Mouse (Mus musculus): ENCODE measurements at regions not wholly inside any gene's neighbourhood (a gene's known extent, or its start where the extent isn't known, plus 50 kb on each side); places are given as distances from the start of the nearest gene placed in this dataset.

DNA sequence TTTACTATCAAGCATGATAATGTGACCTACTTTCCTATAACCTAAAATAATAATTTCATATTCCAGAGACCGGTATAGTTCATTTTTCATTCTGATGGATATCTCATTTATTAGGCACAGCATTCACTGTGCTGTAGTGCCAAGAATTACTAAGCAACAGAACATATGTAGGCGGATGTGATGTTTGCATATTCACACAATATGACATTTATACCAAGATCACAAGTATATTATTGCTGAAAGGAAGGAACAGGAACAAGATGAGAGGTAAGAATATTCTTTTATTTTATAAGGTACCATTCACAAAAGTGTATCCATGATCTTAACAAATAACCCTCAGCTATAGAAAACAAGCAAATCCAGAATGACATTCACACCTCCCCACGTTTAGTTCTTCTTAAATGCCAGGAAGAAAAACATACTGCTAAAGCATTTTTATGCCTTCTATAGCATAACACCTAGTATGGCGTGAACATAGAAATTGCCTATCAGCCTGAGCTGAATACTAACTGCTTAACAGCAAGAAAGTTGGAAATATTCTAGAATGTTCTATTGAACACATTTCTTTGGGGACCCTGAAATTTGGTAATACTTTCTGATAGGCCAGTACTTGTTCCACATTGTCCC, 1062.8 kb upstream of the Acvr2a start:
- DNase-seq (ENCODE audit: low read depth), result no peak

DNA sequence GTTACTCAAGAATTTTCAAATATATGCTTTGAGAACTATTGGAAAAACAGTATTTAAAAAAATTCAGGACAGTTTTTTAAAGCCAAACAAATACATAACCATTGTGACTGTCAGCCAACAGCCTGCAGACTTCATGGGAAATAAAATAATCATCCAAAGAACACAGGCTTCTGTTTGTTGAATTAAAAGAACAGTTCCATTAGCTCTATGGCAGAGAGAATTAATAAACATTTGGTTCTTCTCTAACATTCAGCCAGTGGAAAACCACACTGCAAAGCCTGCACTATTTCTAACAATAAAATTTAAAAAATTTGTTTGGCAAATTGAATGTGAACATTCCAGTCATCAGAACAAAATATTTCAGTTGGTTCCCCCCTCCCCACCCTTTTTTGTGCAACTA, 1058.2 kb upstream of the Acvr2a start:
- no peak for DNase-seq (ENCODE audit: low read depth)

DNA sequence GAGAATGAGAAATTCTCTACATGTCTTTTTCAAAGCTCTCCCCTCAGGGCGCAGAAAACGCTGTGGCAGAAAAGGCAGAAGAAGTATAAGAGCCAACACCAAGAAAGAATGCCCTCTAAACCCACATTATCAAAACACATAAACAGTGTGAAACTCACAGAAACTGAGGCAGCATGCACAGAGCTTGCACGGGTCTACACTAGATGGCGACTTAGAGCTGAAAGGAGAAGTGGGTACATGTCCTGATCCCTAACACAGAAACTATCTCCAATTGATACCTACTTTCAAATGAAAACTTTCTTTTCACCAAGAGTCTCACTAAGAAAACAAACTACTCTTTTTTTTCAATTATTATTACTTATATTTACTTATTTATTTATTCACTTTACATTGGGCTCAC, 1057.7 kb upstream of the Acvr2a start:
- DNase-seq (ENCODE audit: low read depth), result no peak

DNA sequence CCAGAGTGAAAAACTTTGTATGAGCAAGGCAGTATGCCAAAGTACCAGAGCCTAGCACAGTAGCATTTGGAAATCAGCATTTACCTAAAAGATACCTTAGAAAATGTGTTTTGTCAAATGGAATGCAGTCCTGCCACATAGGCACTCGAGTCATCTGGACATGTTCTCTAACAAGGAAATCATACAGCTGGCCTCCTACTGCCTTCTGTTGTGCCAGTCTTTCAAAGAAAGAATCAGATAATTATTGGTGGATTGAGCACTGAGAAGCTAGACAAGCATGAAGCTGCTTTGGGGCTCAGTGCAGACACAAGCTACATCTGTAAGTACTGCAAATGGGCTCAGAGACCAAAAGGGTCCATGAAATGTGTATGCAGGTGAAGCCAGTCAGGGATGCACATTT, 1038.1 kb upstream of the Acvr2a start:
- no peak for DNase-seq (ENCODE audit: low read depth)

DNA sequence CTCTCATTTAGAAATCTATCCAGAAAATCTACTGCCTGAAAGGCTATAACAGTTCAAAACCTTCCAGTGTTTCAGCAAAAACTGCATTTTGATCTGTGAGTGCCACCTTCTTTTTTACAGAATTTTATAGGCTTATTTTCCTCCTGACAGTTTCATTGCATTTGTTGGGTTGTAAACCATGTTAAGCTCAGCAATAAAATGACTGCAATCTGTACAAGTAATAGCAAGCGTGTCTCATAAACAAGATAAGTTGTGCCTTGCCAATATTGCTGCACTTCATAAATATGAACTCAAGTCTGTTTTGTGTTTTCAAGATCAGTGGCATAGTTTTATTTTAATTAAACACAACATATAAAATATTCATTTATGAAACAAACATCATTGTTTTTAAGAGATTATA, 1036.9 kb upstream of the Acvr2a start:
- DNase-seq (ENCODE audit: low read depth), result no peak

DNA sequence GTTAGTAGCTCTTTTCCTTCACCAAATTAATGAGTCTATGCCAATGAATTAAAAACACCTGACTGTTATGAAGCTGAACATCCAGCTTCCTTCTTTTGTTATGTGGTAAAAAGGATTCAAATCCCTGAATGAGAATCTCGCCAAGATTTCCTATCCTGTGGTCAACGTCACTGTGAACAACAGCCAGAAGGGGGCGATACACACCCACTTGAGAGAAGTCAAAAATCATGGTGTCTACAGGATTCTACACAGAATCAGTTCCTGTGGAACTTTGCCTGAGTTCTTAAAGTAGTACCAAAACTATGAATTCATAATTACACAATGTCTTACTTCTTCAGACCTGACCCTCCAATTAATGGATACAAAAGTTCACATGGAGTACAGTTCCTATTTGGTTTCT, 1028.1 kb upstream of the Acvr2a start:
- DNase-seq (ENCODE audit: low read depth), result peak; percentile 12

DNA sequence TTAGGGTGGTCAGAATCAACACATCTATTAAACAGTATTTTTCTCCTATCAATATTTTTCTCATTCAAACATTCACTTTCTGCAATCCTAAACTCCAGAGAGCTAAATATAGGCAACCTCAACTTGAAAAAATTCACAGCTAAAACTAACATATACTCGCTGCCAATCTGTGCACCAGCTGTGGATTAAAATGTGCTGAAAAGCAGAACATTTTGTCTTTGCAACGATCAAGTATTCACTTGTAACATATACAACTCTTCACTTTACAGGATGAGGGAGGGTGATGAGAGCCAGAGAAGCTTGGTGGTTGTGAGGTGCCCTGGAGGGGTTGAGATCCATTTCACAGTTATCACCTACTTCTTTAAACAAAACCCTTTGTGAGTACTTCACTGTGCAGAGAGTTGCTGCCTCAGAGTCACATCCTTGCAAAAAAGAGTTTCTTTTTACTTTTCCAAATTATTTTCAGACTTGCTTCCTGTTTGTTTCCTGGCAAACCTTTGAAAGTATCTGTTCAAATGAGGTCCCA, 991.1 kb upstream of the Acvr2a start:
- no peak for DNase-seq (ENCODE audit: low read depth)

DNA sequence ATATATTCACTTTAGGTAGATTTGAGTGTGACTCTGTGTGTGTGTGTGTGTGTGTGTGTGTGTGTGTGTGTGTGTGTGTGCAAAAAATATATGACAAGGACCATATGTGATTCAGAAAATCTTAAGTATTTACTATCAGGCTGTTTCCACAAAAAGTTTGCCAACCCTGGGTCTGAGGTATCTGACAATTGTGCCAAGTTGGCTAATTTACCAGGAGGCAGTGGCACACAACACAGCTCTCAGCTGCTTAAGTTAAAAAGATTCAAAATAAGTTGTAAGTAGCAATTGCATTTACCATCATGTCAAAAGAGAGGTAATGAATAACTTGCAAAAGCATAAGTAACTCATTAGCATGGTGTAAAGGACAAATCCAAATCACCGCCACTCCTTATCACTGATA, 981.4 kb upstream of the Acvr2a start:
- DNase-seq (ENCODE audit: low read depth), result no peak

DNA sequence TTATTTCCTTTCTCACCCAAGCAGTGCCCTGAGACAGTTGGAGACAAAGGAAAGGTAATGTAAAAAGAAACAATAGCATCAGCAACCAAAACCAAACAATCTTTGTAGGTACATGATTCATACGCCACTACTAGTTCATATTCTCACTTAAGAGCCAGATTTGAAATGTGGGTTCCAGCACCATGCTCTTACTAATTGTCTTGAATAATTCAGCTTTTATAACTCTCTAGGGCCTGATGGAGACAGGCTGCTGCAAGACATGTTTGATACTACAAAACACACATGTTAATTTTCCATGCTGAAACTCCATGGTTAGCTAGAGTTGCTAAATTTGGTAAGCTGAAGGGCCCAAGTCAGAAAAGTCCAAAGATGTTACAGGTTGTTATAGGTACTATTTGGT, 980.4 kb upstream of the Acvr2a start:
- DNase-seq (ENCODE audit: low read depth), result no peak

DNA sequence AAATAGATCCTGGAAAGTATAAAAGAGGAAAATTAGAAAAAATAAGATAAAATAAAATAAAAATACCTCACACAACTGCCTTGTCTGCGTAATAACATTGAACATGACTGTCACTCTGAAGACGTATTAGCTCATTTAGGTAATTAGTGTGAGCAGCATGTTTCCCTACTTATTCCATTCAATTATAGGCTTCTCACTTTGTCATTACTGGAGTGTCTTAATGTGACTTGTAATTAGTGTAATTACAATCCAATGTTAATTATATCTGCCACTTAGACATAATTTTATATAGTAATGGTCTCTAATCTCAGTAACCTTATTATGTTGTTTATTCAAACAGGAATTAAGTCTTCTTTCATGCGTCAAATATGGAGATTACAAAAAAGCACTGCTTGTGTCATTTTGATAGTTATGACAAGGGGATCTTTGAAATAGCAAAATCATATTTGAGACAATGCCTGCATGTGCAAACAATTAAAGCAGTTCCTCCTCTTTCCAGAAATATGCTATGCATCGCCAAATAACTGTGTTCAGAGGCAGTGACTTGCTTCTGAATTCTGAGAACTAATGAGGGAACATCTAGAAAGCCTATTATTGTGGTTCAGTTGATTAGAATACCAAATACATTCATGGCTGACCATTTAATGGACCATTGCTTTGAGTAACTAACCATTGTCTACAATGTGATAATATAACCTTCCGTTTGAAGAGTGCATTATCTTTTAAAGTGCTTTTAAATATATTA, 979.7 kb upstream of the Acvr2a start:
- DNase-seq (ENCODE audit: low read depth), result no peak

DNA sequence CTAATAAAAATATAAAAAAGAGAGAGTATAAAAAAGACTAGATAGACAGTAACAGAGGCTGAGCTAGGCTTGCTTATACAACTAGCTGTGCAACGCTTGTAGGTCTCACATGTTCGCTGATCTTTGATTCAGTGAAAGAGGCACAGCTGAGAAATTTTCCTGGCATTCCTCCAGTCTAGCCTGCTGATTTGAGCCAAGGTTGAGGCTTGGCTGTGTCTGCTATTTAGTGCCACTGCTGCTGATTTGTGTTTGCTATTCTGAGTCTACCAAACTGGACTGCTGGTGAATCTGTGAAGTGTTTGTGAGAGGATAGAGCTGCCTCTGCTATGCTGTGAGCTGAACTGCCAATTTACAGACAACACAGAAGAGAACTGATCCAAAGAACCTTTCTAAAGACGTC, 956.7 kb upstream of the Acvr2a start:
- peak; percentile 27 for DNase-seq (ENCODE audit: low read depth)

DNA sequence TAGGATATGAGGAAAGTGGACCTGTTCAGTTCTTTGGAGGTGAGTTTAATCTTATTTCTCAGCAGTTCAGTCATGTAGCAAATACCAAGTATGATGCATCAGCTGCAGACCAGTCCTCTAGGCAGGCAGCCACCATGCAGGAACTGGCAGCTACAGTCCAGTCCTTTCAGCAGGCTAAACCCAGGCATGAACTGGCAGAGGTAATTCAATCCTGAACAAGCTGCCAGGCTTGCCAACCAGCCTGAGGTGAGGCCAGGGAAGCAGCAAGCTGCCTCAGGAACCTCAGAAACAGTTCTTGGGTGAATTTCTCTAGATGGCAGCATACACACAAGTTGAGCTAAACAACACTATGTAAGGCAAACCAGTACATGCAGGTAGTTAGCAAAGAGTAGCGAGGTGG, 951.5 kb upstream of the Acvr2a start:
- no peak for DNase-seq (ENCODE audit: low read depth)

DNA sequence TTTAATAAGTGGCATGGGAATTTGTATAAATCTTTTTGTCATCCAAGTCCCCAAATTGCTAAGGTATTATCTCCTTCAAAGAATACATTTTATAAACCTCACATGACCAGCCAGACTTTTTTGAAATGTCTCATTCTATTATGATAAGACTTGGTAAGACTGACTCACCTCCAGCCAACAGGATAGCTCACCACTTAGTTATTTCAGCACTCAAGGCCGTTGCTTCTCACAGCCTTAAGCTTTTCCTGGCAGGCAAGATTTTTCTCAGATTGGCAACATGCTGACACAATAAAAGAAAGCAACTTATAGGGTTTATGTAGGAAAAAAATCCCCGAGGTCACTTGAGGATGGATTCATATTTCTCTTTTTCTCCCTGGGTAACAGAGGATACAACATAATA, 935.9 kb upstream of the Acvr2a start:
- DNase-seq (ENCODE audit: low read depth), result no peak

DNA sequence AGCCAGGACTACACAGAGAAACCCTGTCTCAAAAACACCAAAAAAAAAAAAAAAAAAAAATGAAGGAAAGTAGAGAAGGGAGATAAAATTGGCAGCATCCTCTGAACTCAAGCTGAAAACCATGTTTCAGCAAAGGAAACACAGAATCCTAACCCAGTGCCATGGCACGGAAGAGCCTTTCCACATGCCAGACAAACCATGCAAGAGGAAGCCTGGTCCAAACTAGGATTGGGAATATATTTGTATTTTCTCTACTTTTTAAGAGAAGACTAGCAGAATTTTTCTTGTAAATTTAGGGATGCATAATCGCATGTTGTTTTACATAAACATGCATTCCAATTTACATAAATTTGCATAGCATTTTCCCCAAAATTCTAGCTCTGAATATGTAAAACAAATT, 934.8 kb upstream of the Acvr2a start:
- DNase-seq (ENCODE audit: low read depth), result no peak

DNA sequence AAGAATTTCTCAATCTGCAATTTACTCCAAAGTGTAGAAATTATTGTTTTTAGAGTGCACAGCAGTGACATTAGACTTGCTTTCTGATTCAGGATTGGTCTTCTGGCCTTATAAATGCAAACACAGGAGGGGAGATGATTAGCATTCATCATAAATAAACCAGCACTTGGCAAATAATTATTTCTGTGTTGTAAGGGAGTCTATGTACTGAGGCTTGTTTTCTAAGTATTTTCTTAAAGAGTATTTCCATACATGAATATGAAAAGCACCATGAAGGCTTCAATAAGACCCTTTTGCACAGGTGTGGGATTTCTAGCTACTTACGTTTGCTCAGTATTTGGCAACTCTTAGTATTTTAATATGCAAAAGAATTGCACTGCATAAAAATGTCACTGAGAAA, 934.1 kb upstream of the Acvr2a start:
- DNase-seq (ENCODE audit: low read depth), result no peak

DNA sequence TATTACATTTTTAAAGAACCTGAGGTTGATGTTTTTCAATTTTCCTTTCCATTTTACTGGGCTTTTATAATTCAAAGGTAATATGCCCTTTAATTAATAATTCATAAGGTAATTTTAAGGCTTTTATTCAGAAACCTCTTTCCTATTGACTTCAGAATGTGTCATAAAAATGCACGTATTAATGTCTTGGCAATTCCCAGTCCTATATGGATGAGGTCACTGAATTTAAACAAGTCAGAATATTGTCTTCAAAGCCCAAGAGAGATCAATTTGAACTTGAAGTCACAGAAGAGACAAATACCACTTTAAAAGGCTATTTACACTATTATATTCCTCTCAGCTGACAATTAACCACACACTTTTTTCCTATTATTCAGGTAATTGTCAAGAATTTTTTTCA, 925.7 kb upstream of the Acvr2a start:
- no peak for DNase-seq (ENCODE audit: low read depth)

DNA sequence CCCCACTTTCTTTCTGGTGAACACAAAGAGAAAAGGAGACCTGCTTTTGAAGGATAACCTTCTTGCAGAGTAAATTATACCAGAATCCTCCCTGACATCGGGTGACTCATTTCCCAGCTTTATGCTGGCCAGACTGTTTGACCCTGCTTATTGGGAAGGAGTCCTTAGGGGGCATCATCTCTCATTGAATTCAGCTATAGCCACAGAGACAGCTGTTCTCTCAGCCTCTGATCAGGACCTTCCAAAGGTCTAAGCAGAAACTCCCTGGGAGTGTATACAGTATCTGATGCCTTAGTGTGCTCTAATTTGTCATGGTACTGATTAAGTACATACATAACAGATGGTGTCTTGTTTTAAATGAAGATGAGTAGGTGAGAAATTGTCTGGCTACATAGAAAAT, 922.5 kb upstream of the Acvr2a start:
- DNase-seq (ENCODE audit: low read depth), result no peak

DNA sequence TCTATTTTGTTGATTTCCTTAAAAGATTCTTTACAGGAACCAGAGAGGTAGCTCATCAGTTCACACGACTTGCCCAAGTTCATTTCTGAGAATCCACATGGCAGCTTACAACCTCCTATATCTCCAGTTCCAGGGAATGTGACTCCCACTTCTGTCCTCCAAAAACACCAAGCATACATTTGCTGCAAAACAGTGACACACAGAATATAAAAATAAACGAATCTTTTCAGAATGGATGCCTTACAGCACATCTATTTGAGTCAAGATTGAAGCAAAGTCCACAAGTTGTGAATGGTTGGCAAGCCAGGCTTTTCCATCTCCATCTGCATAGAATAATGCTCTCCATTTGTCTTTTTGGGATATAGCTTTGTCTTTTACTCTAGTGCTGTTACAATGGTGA, 921.0 kb upstream of the Acvr2a start:
- DNase-seq (ENCODE audit: low read depth), result no peak

DNA sequence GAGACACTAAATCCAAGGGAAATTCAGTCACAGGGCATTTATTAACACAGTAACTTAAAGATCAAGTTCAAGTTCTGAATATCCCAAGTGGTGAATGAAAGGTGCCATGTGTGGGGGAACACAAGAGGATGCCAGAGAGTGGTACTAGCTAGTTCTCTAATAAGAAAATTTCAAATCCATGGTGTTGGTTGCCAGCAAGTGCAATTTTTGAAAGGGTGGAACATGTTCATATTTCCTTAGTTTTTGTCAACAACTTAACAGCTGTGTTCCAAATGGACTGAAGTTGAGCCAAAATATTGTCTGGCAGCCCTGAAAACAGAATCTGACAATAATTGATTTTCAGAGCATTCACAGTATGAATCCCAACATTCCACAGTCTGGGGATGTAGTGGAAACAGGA, 919.1 kb upstream of the Acvr2a start:
- no peak for DNase-seq (ENCODE audit: low read depth)

DNA sequence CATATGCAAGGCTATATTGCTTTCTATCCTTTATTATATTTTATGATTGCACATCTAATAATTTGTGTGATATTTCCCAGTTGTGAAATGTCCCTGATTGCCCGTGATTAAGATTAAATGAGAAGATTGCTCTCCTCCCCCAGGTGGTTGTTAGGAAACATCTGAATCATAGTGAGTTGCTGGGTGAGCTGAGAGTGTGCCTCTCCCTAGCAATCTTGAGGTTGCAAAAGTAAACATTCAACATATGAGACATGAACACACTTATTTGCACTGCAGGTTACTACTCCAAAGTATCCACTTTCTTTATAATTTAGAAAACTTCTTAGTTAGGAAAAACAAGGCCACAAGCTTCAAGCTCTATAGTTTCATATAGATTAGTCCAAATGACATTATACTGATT, 899.6 kb upstream of the Acvr2a start:
- no peak for DNase-seq (ENCODE audit: low read depth)

DNA sequence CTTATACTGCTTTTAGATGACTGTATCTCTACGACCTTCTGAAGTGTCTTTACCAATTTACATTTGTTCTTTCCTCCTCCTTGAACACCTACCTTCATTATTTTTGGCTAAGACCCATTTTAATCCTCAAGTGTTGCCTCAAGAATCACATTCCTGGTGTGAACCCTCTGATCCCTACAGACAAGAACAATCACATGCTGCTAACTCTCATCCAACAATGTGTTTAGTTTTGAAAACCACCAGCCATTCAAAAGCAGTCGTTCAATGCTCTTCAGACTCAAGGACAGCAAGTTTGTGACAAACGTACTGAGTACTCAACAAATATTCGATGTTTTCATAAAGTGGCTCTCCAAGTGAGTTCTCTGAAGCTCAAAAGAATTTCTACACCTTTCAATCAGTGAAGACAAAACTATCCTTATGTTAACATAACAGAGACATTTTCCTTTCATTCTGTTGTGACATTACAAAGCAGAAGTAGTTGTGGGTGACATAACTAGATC, 898.9 kb upstream of the Acvr2a start:
- no peak for DNase-seq (ENCODE audit: low read depth)

DNA sequence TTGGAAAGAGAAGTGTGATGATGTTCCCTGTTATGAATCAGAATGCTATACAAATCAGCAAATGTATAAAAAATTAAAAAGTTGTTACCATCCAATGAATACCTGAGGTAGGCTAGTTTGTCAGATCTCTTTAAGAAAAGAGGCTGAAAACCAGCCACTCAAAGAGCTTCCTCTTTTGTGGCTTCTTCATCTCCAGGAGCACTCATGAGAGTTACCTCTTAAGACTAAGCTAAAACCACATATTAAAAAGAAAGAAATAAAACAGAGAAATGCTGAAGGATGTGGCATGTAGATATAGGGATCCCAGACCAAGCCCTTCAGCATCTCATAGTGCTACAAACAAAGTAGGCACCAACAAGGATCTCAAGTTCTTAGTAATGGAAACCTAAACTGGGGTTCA, 890.9 kb upstream of the Acvr2a start:
- DNase-seq (ENCODE audit: low read depth), result no peak

DNA sequence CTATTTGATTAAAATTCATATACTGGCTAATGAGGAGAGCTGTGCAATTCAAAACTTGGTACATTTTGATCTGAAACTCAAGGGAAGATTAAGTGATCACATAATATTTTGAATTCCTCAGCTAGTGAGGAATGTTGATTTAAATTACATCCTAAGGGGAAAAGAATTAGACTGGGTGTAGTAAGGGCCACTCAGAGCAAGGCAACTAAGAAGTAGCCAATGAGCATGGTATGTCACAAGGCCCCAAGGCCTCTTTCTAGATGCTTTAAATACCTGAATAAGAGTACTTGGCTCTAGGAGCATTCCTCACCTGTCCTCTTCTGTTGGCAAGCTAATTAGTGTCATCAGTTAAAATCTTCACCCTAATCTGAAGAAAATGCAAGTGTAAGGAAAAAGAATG, 887.3 kb upstream of the Acvr2a start:
- DNase-seq (ENCODE audit: low read depth), result no peak

DNA sequence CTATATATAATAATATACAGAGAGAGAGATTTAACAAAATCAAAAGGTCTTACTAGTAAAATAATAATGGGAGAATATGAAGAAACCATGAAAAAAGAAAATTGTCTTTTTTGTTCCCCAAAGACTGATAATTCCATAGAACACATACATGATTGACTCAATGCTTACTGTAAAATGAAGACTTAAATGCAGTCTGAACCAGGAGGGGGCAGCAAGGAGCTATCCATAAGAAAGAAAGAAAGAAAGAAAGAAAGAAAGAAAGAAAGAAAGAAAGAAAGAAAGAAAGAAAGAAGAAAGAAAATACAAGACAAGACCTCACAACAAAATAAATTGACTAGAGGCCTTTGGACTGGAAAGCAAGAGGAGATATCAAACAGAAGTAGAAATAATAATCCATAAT, 868.8 kb upstream of the Acvr2a start:
- no peak for DNase-seq (ENCODE audit: low read depth)

Data from fibroblast of lung, adult 2 months (primary cell).